Mouse (Mus musculus) induced T-regulatory cell, adult 2 months (primary cell): ENCODE measurements around the gene Naip1.
"Not testable (repeated sequence)": the region's sequence is repeated elsewhere in the genome, so short reads cannot be mapped to it uniquely, and the experiment has no call there.

Experiments
- DNase-seq: peaks from one replicate; pipeline ENCODE4 v3.0.0-alpha.2; 2012; ENCODE audit warnings: low read depth

Gene Naip1

GRCm38 (mm10) chr13:100402930-100403637 lies 49.6 kb downstream of the Naip1 start:
- DNase-seq = not testable (repeated sequence)

GRCm38 (mm10) chr13:100391021-100391420 lies 61.6 kb downstream of the Naip1 start:
- DNase-seq = peak; percentile 59

- DNase-seq = no peak
Measured at GRCm38 (mm10) chr13:100370536-100370935, 82.1 kb downstream of the Naip1 start.
